Mouse (Mus musculus) CH12.LX (cell line): ENCODE measurements around the gene Ddx52. TPM values are rescaled to one million over a fixed set of nuclear protein-coding genes. Genes with fewer than 3 reads are reported as not detected.

ENCODE experiments used
- DNase-seq: peaks from one replicate; pipeline ENCODE4 v3.0.0-alpha.2; 2013; ENCODE audit errors: extremely low read depth
- H3K27ac ChIP-seq: 2 replicates; pipeline ENCODE4 v1.5.1; 2012; ENCODE audit warnings: low read depth, mild to moderate bottlenecking, control low read depth, moderate library complexity; ENCODE audit not compliant: insufficient read depth
- H3K27me3 ChIP-seq: replicated peaks from 2 replicates; pipeline ENCODE3; 2012; ENCODE audit warnings: inconsistent platforms
- H3K36me3 ChIP-seq, 2 experiments: replicated peaks in 1 of 2; 2 replicates each; pipeline versions ENCODE3 to v1.6.1; 2012; ENCODE audit warnings: inconsistent platforms in 1 of 2, low read length in 1 of 2, mild to moderate bottlenecking in 1 of 2, mixed read lengths in 1 of 2, moderate library complexity in 1 of 2; ENCODE audit not compliant: control insufficient read depth in 1 of 2, insufficient read depth in 1 of 2
- H3K4me1 ChIP-seq, 2 experiments: 2 replicates each; pipeline ENCODE4 v1.6.1; 2012; ENCODE audit warnings: inconsistent platforms in 1 of 2, moderate library complexity in 1 of 2; ENCODE audit not compliant: insufficient read depth in 2 of 2, control insufficient read depth in 1 of 2
- H3K4me2 ChIP-seq: 2 replicates; pipeline ENCODE4 v1.6.1; 2012; ENCODE audit warnings: low read depth, mild to moderate bottlenecking, control low read depth; ENCODE audit not compliant: poor library complexity, insufficient read depth, severe bottlenecking
- H3K4me3 ChIP-seq, 3 experiments: fragments of 150-350 bp in 1 of 3; sonication (generic) in 1 of 3; replicated peaks in 1 of 3; 2 replicates each; pipeline versions ENCODE3 to v1.5.1; 2011 to 2012; ENCODE audit warnings: low read depth in 2 of 3, low read length in 2 of 3, mild to moderate bottlenecking in 2 of 3, moderate library complexity in 2 of 3, control low read depth in 1 of 3, improper control_type of control experiment in 1 of 3, inconsistent platforms in 1 of 3, mixed read lengths in 1 of 3; ENCODE audit not compliant: poor library complexity in 1 of 3
- H3K79me2 ChIP-seq: replicated peaks from 2 replicates; pipeline ENCODE4 v1.6.1; 2012; ENCODE audit warnings: mild to moderate bottlenecking, moderate library complexity; ENCODE audit not compliant: control insufficient read depth, poor library complexity, insufficient read depth, severe bottlenecking; ENCODE audit errors: extremely low read depth
- H3K9ac ChIP-seq: 2 replicates; pipeline ENCODE4 v1.6.1; 2012; ENCODE audit warnings: low read depth, mild to moderate bottlenecking, control low read depth, moderate library complexity; ENCODE audit not compliant: insufficient read depth
- H3K9me3 ChIP-seq: replicated peaks from 2 replicates; pipeline ENCODE3; 2012; ENCODE audit warnings: low read length, inconsistent platforms, mixed read lengths
- CHD1 ChIP-seq: IDR thresholded peaks from 2 replicates; pipeline ENCODE4 v1.6.1; 2012; ENCODE audit warnings: low read depth, low read length, improper control_type of control experiment, inconsistent platforms
- CHD2 ChIP-seq: IDR thresholded peaks from 2 replicates; pipeline ENCODE4 v1.6.1; 2011; ENCODE audit warnings: low read length, improper control_type of control experiment
- CTCF ChIP-seq, 2 experiments: IDR thresholded peaks in 1 of 2; conservative IDR thresholded peaks in 1 of 2; 2 replicates each; pipeline ENCODE4 v1.5.1; 2011 to 2012; ENCODE audit warnings: low read depth in 2 of 2, low read length in 2 of 2, improper control_type of control experiment in 1 of 2, inconsistent platforms in 1 of 2, mild to moderate bottlenecking in 1 of 2, moderate library complexity in 1 of 2
- ELF1 ChIP-seq: IDR thresholded peaks from 2 replicates; pipeline ENCODE4 v1.6.1; 2014; ENCODE audit warnings: low read depth, mild to moderate bottlenecking, inconsistent platforms, low read length, improper control_type of control experiment
- ETS1 ChIP-seq: conservative IDR thresholded peaks from 2 replicates; pipeline ENCODE4 v1.6.1; 2012; ENCODE audit warnings: low read depth, mild to moderate bottlenecking, inconsistent platforms, low read length, improper control_type of control experiment, moderate library complexity
- HCFC1 ChIP-seq: IDR thresholded peaks from 2 replicates; pipeline ENCODE4 v1.6.1; 2012; ENCODE audit warnings: low read depth, mild to moderate bottlenecking, inconsistent platforms, low read length, improper control_type of control experiment
- IRF4 ChIP-seq: IDR thresholded peaks from 2 replicates; pipeline ENCODE4 v1.6.1; 2014; ENCODE audit warnings: low read depth, mild to moderate bottlenecking, inconsistent platforms, low read length, improper control_type of control experiment
- KAT2A ChIP-seq: IDR thresholded peaks from 2 replicates; pipeline ENCODE4 v1.6.1; 2012; ENCODE audit warnings: low read length, improper control_type of control experiment, inconsistent platforms; ENCODE audit not compliant: insufficient replicate concordance
- MEF2A ChIP-seq: IDR thresholded peaks from 2 replicates; pipeline ENCODE4 v1.6.1; 2014; ENCODE audit warnings: low read depth, mild to moderate bottlenecking, inconsistent platforms, low read length, improper control_type of control experiment, borderline replicate concordance
- MXI1 ChIP-seq: IDR thresholded peaks from 2 replicates; pipeline ENCODE4 v1.6.1; 2011; ENCODE audit warnings: mild to moderate bottlenecking, low read depth, low read length, improper control_type of control experiment
- NRF1 ChIP-seq: IDR thresholded peaks from 2 replicates; pipeline ENCODE4 v1.6.1; 2014; ENCODE audit warnings: low read depth, mild to moderate bottlenecking, inconsistent platforms, low read length, improper control_type of control experiment, moderate library complexity
- POLR2AphosphoS2 ChIP-seq: IDR thresholded peaks from 2 replicates; pipeline ENCODE4 v1.6.1; 2011; ENCODE audit warnings: low read depth, low read length, improper control_type of control experiment
- SIN3A ChIP-seq: IDR thresholded peaks from 2 replicates; pipeline ENCODE4 v1.6.1; 2012; ENCODE audit warnings: low read length, improper control_type of control experiment, inconsistent platforms
- TBP ChIP-seq: conservative IDR thresholded peaks from 2 replicates; pipeline ENCODE4 v1.6.1; 2011; ENCODE audit warnings: low read depth, low read length, improper control_type of control experiment
- UBTF ChIP-seq: IDR thresholded peaks from 2 replicates; pipeline ENCODE4 v1.6.1; 2012; ENCODE audit warnings: low read depth, mild to moderate bottlenecking, inconsistent platforms, low read length, improper control_type of control experiment, moderate library complexity
- USF2 ChIP-seq: conservative IDR thresholded peaks from 2 replicates; pipeline ENCODE4 v1.6.1; 2011; ENCODE audit warnings: low read depth, low read length, improper control_type of control experiment
- ZKSCAN1 ChIP-seq: IDR thresholded peaks from 2 replicates; pipeline ENCODE4 v1.6.1; 2012; ENCODE audit warnings: low read depth, inconsistent platforms, low read length, improper control_type of control experiment, borderline replicate concordance
- ZMIZ1 ChIP-seq: IDR thresholded peaks from 2 replicates; pipeline ENCODE4 v1.6.1; 2012; ENCODE audit warnings: low read depth, mild to moderate bottlenecking, inconsistent platforms, low read length, improper control_type of control experiment
- ZNF384 ChIP-seq: IDR thresholded peaks from 2 replicates; pipeline ENCODE4 v1.6.1; 2012; ENCODE audit warnings: low read depth, low read length, improper control_type of control experiment, inconsistent platforms
- dilution Hi-C: fragments of 300-500 bp; cut with MboI; formaldehyde crosslinking; loops from 2 replicates; pipeline ENCODE4 v1.14.3; 2020; ENCODE audit warnings: low sequenced_read_pairs; ENCODE audit not compliant: extremely low pct_unique_long_range_greater_than_20kb, extremely low pct_ligation_motif_present
- in situ Hi-C: fragments of 300-500 bp; cut with MboI; formaldehyde crosslinking; loops from 3 replicates; pipeline ENCODE4 v1.14.3; 2019; ENCODE audit warnings: low sequenced_read_pairs, low pct_ligation_motif_present, low pct_unique_long_range_greater_than_20kb, mixed read lengths
- polyA plus RNA-seq: library from polyadenylated mRNA; unstranded; fragments of >175 nt; gene quantifications from 2 replicates; pipeline ENCODE4 v1.2.1, GENCODE M21; 2012; ENCODE audit warnings: low read depth; ENCODE audit not compliant: insufficient read length
- total RNA-seq, 2 experiments: library from RNA; depleted of rRNA; stranded (reverse); fragments of 300-350 nt in 1 of 2; fragments of >200 nt in 1 of 2; gene quantifications; 2 replicates each; pipeline ENCODE4 v1.2.3; 2012 to 2014

Ddx52 gene
- total and polyA plus RNA-seq, 3 experiments: 54.2 to 104 (median 93.7) TPM

- peaks cover 0 to 4% of the 10 kb centered on the region in 2 experiments; a peak in 1 of 4 replicates for H3K4me1 ChIP-seq
- in situ Hi-C loops: no loop called here
- dilution Hi-C loops: no loop called here
- no peak overlapping the region for H3K27ac ChIP-seq
- no peaks in the 10 kb centered on the region for H3K27me3 ChIP-seq
- no peak overlapping the region for H3K4me3 ChIP-seq
- TF ChIP-seq IRF4 (no peak), HCFC1 (no peak), UBTF (no peak), SIN3A (no peak), CTCF (conservative IDR thresholded peaks at IDR 0.05 in 1 of 2, IDR thresholded peaks at IDR 0.05 in 1 of 2; ENCODE audit: low read depth in 2 of 2, low read length in 2 of 2) (no peak), CHD2 (no peak), ZKSCAN1 (no peak), USF2 (no peak), KAT2A (no peak), ZNF384 (no peak), ELF1 (no peak)
- DNase-seq: no peak
- no peak overlapping the region for H3K9ac ChIP-seq
- H3K36me3 ChIP-seq: peaks cover 56 to 83% of the 10 kb centered on the region in 2 experiments
- no peak overlapping the region for H3K4me2 ChIP-seq
- no peaks in the 10 kb centered on the region for H3K79me2 ChIP-seq
- H3K9me3 ChIP-seq: no peaks in the 10 kb centered on the region
Measured at GRCm38 (mm10) chr11:83997171-83997868, 55.5 kb downstream of the Ddx52 start.

GRCm38 (mm10) chr11:83998993-83999392, 57.1 kb downstream of the Ddx52 start:
- H3K27ac ChIP-seq: no peak overlapping the region
- in situ Hi-C loops (no loop called here), dilution Hi-C loops (no loop called here)
- H3K4me3 ChIP-seq: no peak overlapping the region
- H3K4me1 ChIP-seq: peaks cover 0 to 4% of the 10 kb centered on the region in 2 experiments; a peak in 1 of 4 replicates
- DNase-seq: no peak
- no peaks in the 10 kb centered on the region for H3K27me3 ChIP-seq
- no peaks in the 10 kb centered on the region for H3K79me2 ChIP-seq
- H3K9ac ChIP-seq: no peak overlapping the region
- TF ChIP-seq MXI1: no peak
- no peak for TF ChIP-seq POLR2AphosphoS2
- TF ChIP-seq ZKSCAN1: no peak
- no peak for TF ChIP-seq MEF2A
- no peak for TF ChIP-seq NRF1
- TF ChIP-seq ETS1: no peak
- no peak for TF ChIP-seq HCFC1
- TF ChIP-seq TBP: no peak
- TF ChIP-seq SIN3A: no peak
- no peak for TF ChIP-seq ZMIZ1
- TF ChIP-seq CHD1: no peak
- H3K9me3 ChIP-seq: no peaks in the 10 kb centered on the region
- H3K36me3 ChIP-seq: peaks cover 61 to 80% of the 10 kb centered on the region in 2 experiments
- no peak overlapping the region for H3K4me2 ChIP-seq
